Comparison of ENCODE assay signal across 20 mouse cellular contexts in genomic region chr17:9939576-9939975, GRCm38 (mm10).
DNase-seq lines count a peak whose midpoint lies in the region; ATAC-seq lines count a peak whose summit lies in the region.
"Had no signal": no experiment of that assay in that cellular context is flagged by ENCODE, and none has a peak within 500 bp of the region (broad histone marks: within the 10 kb centered on the region; RNA-seq: fewer than 3 reads in every experiment).

No protein-coding gene starts in this region.

- H3K36me3 ChIP-seq in hindbrain, embryonic 11.5 days (ENCODE audit: control insufficient read depth, insufficient read depth, low read length) = no peaks in the 10 kb centered on the region
- no peaks in the 10 kb centered on the region for H3K36me3 ChIP-seq in hindbrain, embryonic 10.5 days
- H3K36me3 ChIP-seq in embryonic facial prominence, embryonic 10.5 days (replicated peaks) = no peaks in the 10 kb centered on the region
- H3K36me3 ChIP-seq: forebrain, embryonic 15.5 days; heart, embryonic 13.5 days; hindbrain, embryonic 13.5 days had no signal

- no peaks in the 10 kb centered on the region for H3K9me3 ChIP-seq in hindbrain, embryonic 11.5 days (ENCODE audit: control insufficient read depth, low read length)
- H3K9me3 ChIP-seq in hindbrain, embryonic 10.5 days = 0 out of 2 replicates have a peak, but pooled peaks cover 3% of the 10 kb centered on the region
- H3K9me3 ChIP-seq in embryonic facial prominence, embryonic 10.5 days = no peaks in the 10 kb centered on the region
- H3K9me3 ChIP-seq: forebrain, embryonic 15.5 days had no signal

- no peaks in the 10 kb centered on the region for H3K27me3 ChIP-seq in hindbrain, embryonic 11.5 days (ENCODE audit: control insufficient read depth, insufficient read depth, low read length)
- H3K27me3 ChIP-seq in hindbrain, embryonic 10.5 days (ENCODE audit: insufficient read depth, poor library complexity, severe bottlenecking) = no peaks in the 10 kb centered on the region
- no peaks in the 10 kb centered on the region for H3K27me3 ChIP-seq in embryonic facial prominence, embryonic 10.5 days (replicated peaks; ENCODE audit: low read depth, poor library complexity, severe bottlenecking)
- H3K27me3 ChIP-seq: forebrain, embryonic 15.5 days; heart, embryonic 13.5 days; hindbrain, embryonic 13.5 days had no signal

- no peak overlapping the region for H3K4me2 ChIP-seq in hindbrain, embryonic 11.5 days (replicated peaks; ENCODE audit: low read depth, low read length)
- H3K4me2 ChIP-seq: forebrain, embryonic 15.5 days; heart, embryonic 13.5 days; hindbrain, embryonic 13.5 days had no signal

- no peaks in the 10 kb centered on the region for H3K4me1 ChIP-seq in hindbrain, embryonic 11.5 days (replicated peaks; ENCODE audit: control insufficient read depth, insufficient read depth, low read length)
- H3K4me1 ChIP-seq in hindbrain, embryonic 10.5 days (replicated peaks) = peaks cover 10% of the 10 kb centered on the region; the same call in 1 of the 2 replicates
- peaks cover 17% of the 10 kb centered on the region; the same call in 1 of the 2 replicates for H3K4me1 ChIP-seq in embryonic facial prominence, embryonic 10.5 days
- H3K4me1 ChIP-seq: forebrain, embryonic 15.5 days had no signal

- H3K9ac ChIP-seq in hindbrain, embryonic 11.5 days (ENCODE audit: low read depth, low read length) = no peak overlapping the region
- H3K9ac ChIP-seq: forebrain, embryonic 15.5 days; heart, embryonic 13.5 days; hindbrain, embryonic 13.5 days had no signal

- 68% methylated on average over 6 of the region's 6 CpGs for WGBS in hindbrain, embryonic 11.5 days
- WGBS in hindbrain, embryonic 10.5 days = 83% methylated on average over 6 of the region's 6 CpGs
- WGBS in embryonic facial prominence, embryonic 10.5 days = 60% methylated on average over 6 of the region's 6 CpGs

- no peak for ATAC-seq in hindbrain, embryonic 11.5 days (ENCODE audit: low FRiP score)
- ATAC-seq: forebrain, embryonic 15.5 days; hindbrain, postnatal 0 days had no signal

- H3K4me3 ChIP-seq in hindbrain, embryonic 11.5 days (ENCODE audit: low read depth, low read length) = no peak overlapping the region
- H3K4me3 ChIP-seq in hindbrain, embryonic 10.5 days = no peak overlapping the region
- H3K4me3 ChIP-seq in embryonic facial prominence, embryonic 10.5 days = no peak overlapping the region
- H3K4me3 ChIP-seq: forebrain, embryonic 15.5 days; heart, adult 2 months; heart, embryonic 13.5 days; hindbrain, embryonic 13.5 days had no signal

- DNase-seq in hindbrain, embryonic 11.5 days (ENCODE audit: low spot score) = peak; percentile 31
- no peak for DNase-seq in hindbrain, embryonic 10.5 days (ENCODE audit: low spot score)
- DNase-seq in embryonic facial prominence, embryonic 10.5 days (ENCODE audit: low spot score) = peak; percentile 34
- DNase-seq in mesoderm, embryonic 11.5 days (ENCODE audit: low read depth, low spot score) = peak; percentile 60
- DNase-seq in frontal cortex, postnatal 14 days (ENCODE audit: low spot score in 2 of 2) = no peak
- no peak for DNase-seq in adrenal gland, postnatal 4 days (ENCODE audit: low spot score in 2 of 2)
- no peak for DNase-seq in lung, adult 18-20 months
- DNase-seq: adrenal gland, adult 8-10 months; adrenal gland, postnatal 36 days; cerebellum, adult 18-20 months; cerebellum, adult 9-11 months; cerebellum, postnatal 36 days; gastrocnemius, postnatal 14 days; heart, adult 2 months; heart, postnatal 36 days; kidney, adult 11 months had no signal

- H3K27ac ChIP-seq in hindbrain, embryonic 11.5 days (ENCODE audit: low read depth, low read length) = no peak overlapping the region
- no peak overlapping the region for H3K27ac ChIP-seq in hindbrain, embryonic 10.5 days
- no peak overlapping the region for H3K27ac ChIP-seq in embryonic facial prominence, embryonic 10.5 days (replicated peaks)
- H3K27ac ChIP-seq: forebrain, embryonic 15.5 days; heart, adult 2 months; heart, embryonic 13.5 days; hindbrain, embryonic 13.5 days; hindbrain, postnatal 0 days had no signal

Comparison
In these comparisons a context has a peak if more than half of its experiments do, and no peak if none do; other contexts are left out.
1. DNase-seq: peak in hindbrain, embryonic 11.5 days (single experiment), embryonic facial prominence, embryonic 10.5 days (single experiment) and mesoderm, embryonic 11.5 days (single experiment); none in hindbrain, embryonic 10.5 days (single experiment), frontal cortex, postnatal 14 days (0 of 2), adrenal gland, postnatal 4 days (0 of 2) and lung, adult 18-20 months (0 of 2).